Mouse (Mus musculus) heart, postnatal 0 days (tissue): Measurements from ENCODE around the gene Foxn3.

Experiments used
- CTCF ChIP-seq: IDR thresholded peaks from 2 replicates; pipeline ENCODE4 v1.5.1; 2016; ENCODE audit warnings: antibody characterized with exemption, control low read depth, low read depth
- EP300 ChIP-seq: IDR thresholded peaks from 2 replicates; pipeline ENCODE4 v1.6.1; 2016; ENCODE audit warnings: antibody characterized with exemption, low read depth

DNA sequence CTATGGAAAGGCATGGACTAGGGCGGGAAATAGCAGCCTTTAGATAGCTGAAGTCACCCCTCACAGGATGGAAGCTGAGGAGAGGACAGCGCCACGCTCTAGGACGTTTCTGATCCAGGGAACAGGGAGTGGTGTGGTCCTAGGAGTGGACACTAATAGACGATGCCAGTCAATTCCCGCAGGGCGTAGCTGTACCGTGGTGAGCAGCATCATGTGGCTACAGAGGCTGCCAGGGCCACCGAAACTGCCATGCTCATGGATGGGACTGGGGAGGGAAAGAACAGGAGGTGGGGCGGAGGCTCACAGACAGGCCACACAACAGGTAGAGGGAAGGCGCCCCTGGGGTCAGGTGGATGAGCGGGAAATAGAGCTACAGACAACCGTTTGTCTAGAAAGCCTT lies 282.6 kb downstream of the Foxn3 start:
- TF ChIP-seq CTCF (no peak), EP300 (no peak)
